Mouse (Mus musculus) bone marrow, adult 2 months (tissue): ENCODE measurements at regions not wholly inside any gene's neighbourhood (a gene's known extent, or its start where the extent isn't known, plus 50 kb on each side); places are given as distances from the start of the nearest gene placed in this dataset.

ENCODE experiments used
- H3K27ac ChIP-seq: fragments of 200-500 bp; 2 replicates; pipeline ENCODE4 v1.5.1; 2012; ENCODE audit warnings: low read depth, mild to moderate bottlenecking, control low read depth, inconsistent platforms, low read length; ENCODE audit not compliant: control insufficient read depth, poor library complexity, insufficient read depth
- H3K4me1 ChIP-seq: fragments of 200-500 bp; 2 replicates; pipeline ENCODE4 v1.6.1; 2011; ENCODE audit warnings: low read length; ENCODE audit not compliant: control insufficient read depth, insufficient read depth
- H3K4me3 ChIP-seq: fragments of 200-500 bp; replicated peaks from 2 replicates; pipeline ENCODE3; 2011; ENCODE audit warnings: mild to moderate bottlenecking, low read depth, low read length, control low read depth; ENCODE audit not compliant: control insufficient read depth
- CTCF ChIP-seq: fragments of 200-500 bp; IDR thresholded peaks from 2 replicates; pipeline ENCODE4 v1.5.1; 2011; ENCODE audit warnings: low read length, control low read depth; ENCODE audit not compliant: control insufficient read depth, insufficient read depth
- POLR2A ChIP-seq: fragments of 200-500 bp; IDR thresholded peaks from 2 replicates; pipeline ENCODE4 v1.6.1; 2011; ENCODE audit warnings: low read depth, mild to moderate bottlenecking, control low read depth, low read length, borderline replicate concordance; ENCODE audit not compliant: control insufficient read depth
- WGBS: fragments of 180-500 bp; shearing (Covaris S2); methylation state at CpG from one replicate; pipeline ENCODE4 v1.1.7; 2018; 5-methylcytosine and 5-hydroxymethylcytosine counted together

GRCm38 (mm10) chr2:75756704-75757638 lies 52.5 kb upstream of the Nfe2l2 start:
- WGBS = 83% methylated on average over 16 of the region's 16 CpGs
- Histone ChIP-seq H3K4me1 (no peaks in the 10 kb centered on the region), H3K4me3 (no peak overlapping the region), H3K27ac (no peak overlapping the region)
- no peak for TF ChIP-seq CTCF
- no peak for TF ChIP-seq POLR2A

GRCm38 (mm10) chr2:75754606-75755005 lies 50.2 kb upstream of the Nfe2l2 start:
- H3K4me3 ChIP-seq = no peak overlapping the region
- no peak for TF ChIP-seq CTCF
- no peak for TF ChIP-seq POLR2A
- WGBS = 82% methylated on average over 7 of the region's 7 CpGs
- H3K4me1 ChIP-seq = peaks cover 2% of the 10 kb centered on the region
- no peak overlapping the region for H3K27ac ChIP-seq
